Mouse (Mus musculus) spleen, adult 2 months (tissue): ENCODE measurements at regions not wholly inside any gene's neighbourhood (a gene's known extent, or its start where the extent isn't known, plus 50 kb on each side); places are given as distances from the start of the nearest gene placed in this dataset.

Experiments used
- DNase-seq, 2 experiments: peaks; one replicate each; pipeline versions ENCODE4 v3.0.0 to v3.0.0-alpha.2; 2012 to 2021; ENCODE audit warnings: low spot score in 2 of 2, low read depth in 1 of 2
- H3K27ac ChIP-seq: fragments of 200-500 bp; 2 replicates; pipeline ENCODE4 v1.5.1; 2012; ENCODE audit warnings: low read length, inconsistent platforms; ENCODE audit not compliant: insufficient read depth
- H3K27me3 ChIP-seq: fragments of 200-500 bp; 2 replicates; pipeline ENCODE4 v1.6.1; 2012; ENCODE audit warnings: mild to moderate bottlenecking, moderate library complexity, low read length, inconsistent platforms; ENCODE audit not compliant: control insufficient read depth, insufficient read depth
- H3K36me3 ChIP-seq: fragments of 200-500 bp; 2 replicates; pipeline ENCODE4 v1.6.1; 2012; ENCODE audit warnings: mild to moderate bottlenecking, low read length, inconsistent platforms; ENCODE audit not compliant: control insufficient read depth, insufficient read depth
- H3K4me1 ChIP-seq: fragments of 200-500 bp; 2 replicates; pipeline ENCODE4 v1.6.1; 2011; ENCODE audit warnings: inconsistent platforms; ENCODE audit not compliant: control insufficient read depth, insufficient read depth, insufficient read length
- H3K4me3 ChIP-seq: fragments of 200-500 bp; 2 replicates; pipeline ENCODE4 v1.5.1; 2011; ENCODE audit warnings: mild to moderate bottlenecking, inconsistent platforms; ENCODE audit not compliant: insufficient read depth, insufficient read length; ENCODE audit errors: extremely low read depth
- CTCF ChIP-seq: fragments of 200-500 bp; IDR thresholded peaks from 2 replicates; pipeline ENCODE4 v1.5.1; 2011; ENCODE audit warnings: mild to moderate bottlenecking, inconsistent platforms; ENCODE audit not compliant: insufficient read depth, insufficient read length, insufficient replicate concordance; ENCODE audit errors: extremely low read depth
- POLR2A ChIP-seq: fragments of 200-500 bp; IDR thresholded peaks from 2 replicates; pipeline ENCODE4 v1.6.1; 2011; ENCODE audit warnings: low read depth, low read length, inconsistent platforms
- WGBS: fragments of 180-500 bp; shearing (Covaris S2); methylation state at CpG from one replicate; pipeline ENCODE4 v1.1.7; 2018; 5-methylcytosine and 5-hydroxymethylcytosine counted together

- H3K27me3 ChIP-seq, result no peaks in the 10 kb centered on the region
Measured at GRCm38 (mm10) chr2:172613891-172614391, 64.5 kb downstream of the Tfap2c start.

GRCm38 (mm10) chr2:172615148-172615547 lies 65.8 kb downstream of the Tfap2c start:
- no peaks in the 10 kb centered on the region for H3K27me3 ChIP-seq
- no peaks in the 10 kb centered on the region for H3K4me1 ChIP-seq
- H3K4me3 ChIP-seq, result no peak overlapping the region
- no peaks in the 10 kb centered on the region for H3K36me3 ChIP-seq
- TF ChIP-seq POLR2A (no peak), CTCF (no peak)
- no peak for DNase-seq
- 59% methylated on average over 2 of the region's 2 CpGs for WGBS
- H3K27ac ChIP-seq, result no peak overlapping the region

More at GRCm38 (mm10) chr2:172613891-172614391, 64.5 kb downstream of the Tfap2c start:
- Histone ChIP-seq H3K4me1 (no peaks in the 10 kb centered on the region), H3K27ac (no peak overlapping the region), H3K36me3 (no peaks in the 10 kb centered on the region), H3K4me3 (no peak overlapping the region)
- no peak for DNase-seq
- WGBS, result 3% methylated on average over 18 of the region's 18 CpGs
- TF ChIP-seq POLR2A, result no peak
- TF ChIP-seq CTCF, result no peak

GRCm38 (mm10) chr2:172615582-172615981 lies 66.2 kb downstream of the Tfap2c start:
- H3K27me3 ChIP-seq, result no peaks in the 10 kb centered on the region
- H3K27ac ChIP-seq, result no peak overlapping the region
- 44% methylated on average over 4 of the region's 4 CpGs for WGBS
- H3K4me3 ChIP-seq, result no peak overlapping the region
- TF ChIP-seq CTCF (no peak), POLR2A (no peak)
- no peaks in the 10 kb centered on the region for H3K4me1 ChIP-seq
- no peak for DNase-seq
- H3K36me3 ChIP-seq, result no peaks in the 10 kb centered on the region

- no peaks in the 10 kb centered on the region for H3K4me1 ChIP-seq
- no peak overlapping the region for H3K27ac ChIP-seq
- 0 out of 2 replicates have a peak, but pooled peaks cover 2% of the 10 kb centered on the region for H3K27me3 ChIP-seq
- TF ChIP-seq POLR2A (no peak), CTCF (no peak)
- no peak for DNase-seq
- H3K4me3 ChIP-seq, result no peak overlapping the region
- 84% methylated on average over 7 of the region's 7 CpGs for WGBS
- H3K36me3 ChIP-seq, result no peaks in the 10 kb centered on the region
Measured at GRCm38 (mm10) chr2:172619168-172619567, 69.8 kb downstream of the Tfap2c start.

- Histone ChIP-seq H3K27me3 (0 out of 2 replicates have a peak, but pooled peaks cover 2% of the 10 kb centered on the region), H3K4me1 (no peaks in the 10 kb centered on the region), H3K36me3 (no peaks in the 10 kb centered on the region), H3K27ac (no peak overlapping the region), H3K4me3 (no peak overlapping the region)
- TF ChIP-seq CTCF (no peak), POLR2A (no peak)
- 32% methylated on average over 5 of the region's 5 CpGs for WGBS
- DNase-seq, result no peak
Measured at GRCm38 (mm10) chr2:172620001-172620400, 70.6 kb downstream of the Tfap2c start.

- Histone ChIP-seq H3K27me3 (0 out of 2 replicates have a peak, but pooled peaks cover 2% of the 10 kb centered on the region), H3K36me3 (no peaks in the 10 kb centered on the region), H3K4me1 (no peaks in the 10 kb centered on the region), H3K27ac (no peak overlapping the region), H3K4me3 (no peak overlapping the region)
- no peak for DNase-seq
- WGBS, result 14% methylated on average over 14 of the region's 14 CpGs
- TF ChIP-seq POLR2A, result no peak
- no peak for TF ChIP-seq CTCF
Measured at GRCm38 (mm10) chr2:172623707-172624106, 74.3 kb downstream of the Tfap2c start.
